Mouse (Mus musculus) hematopoietic stem cell, adult 5-6 weeks (primary cell): Measurements from ENCODE around the gene Kcne4. TPM values are rescaled to one million over a fixed set of nuclear protein-coding genes. Genes with fewer than 3 reads are reported as not detected.

Experiments used
- ATAC-seq, 2 experiments: fragments of 125-278 bp in 1 of 2; replicated peaks in 1 of 2; 2 replicates each; pipeline ENCODE4 v1.8.0; 2016 to 2017; ENCODE audit warnings: inconsistent platforms in 2 of 2, mild to moderate bottlenecking in 2 of 2, moderate number of reproducible peaks in 2 of 2, low read depth in 1 of 2, moderate TSS enrichment in 1 of 2; ENCODE audit not compliant: low FRiP score in 2 of 2, poor library complexity in 2 of 2, severe bottlenecking in 2 of 2, insufficient read depth in 1 of 2, low TSS enrichment in 1 of 2
- total RNA-seq: library from RNA; stranded (forward); fragments of 172-1452, 232-1000 nt; gene quantifications from 2 replicates; pipeline ENCODE4 v1.2.3, GENCODE M21; 2017

The Kcne4 gene
- total RNA-seq, 1 experiment from 2014 or later, result not detected

GRCm38 (mm10) chr1:78846471-78846870, 29.9 kb downstream of the Kcne4 start:
- peak in 1 of 2 experiments; percentile 58; a peak in 1 of 4 replicates for ATAC-seq

GRCm38 (mm10) chr1:78852408-78853093, 36.0 kb downstream of the Kcne4 start:
- no peak for ATAC-seq

- ATAC-seq, result no peak
Measured at GRCm38 (mm10) chr1:78853094-78853445, 36.5 kb downstream of the Kcne4 start.

GRCm38 (mm10) chr1:78854306-78854705, 37.7 kb downstream of the Kcne4 start:
- no peak for ATAC-seq

GRCm38 (mm10) chr1:78859573-78859972, 43.0 kb downstream of the Kcne4 start:
- no peak for ATAC-seq

- no peak for ATAC-seq
Measured at GRCm38 (mm10) chr1:78860056-78860455, 43.5 kb downstream of the Kcne4 start.

GRCm38 (mm10) chr1:78862281-78862680, 45.7 kb downstream of the Kcne4 start:
- no peak for ATAC-seq

GRCm38 (mm10) chr1:78863833-78864232, 47.3 kb downstream of the Kcne4 start:
- ATAC-seq, result no peak

- ATAC-seq, result no peak
Measured at GRCm38 (mm10) chr1:78864351-78864750, 47.8 kb downstream of the Kcne4 start.

- no peak for ATAC-seq
Measured at GRCm38 (mm10) chr1:78864799-78865346, 48.3 kb downstream of the Kcne4 start.

GRCm38 (mm10) chr1:78865991-78866390, 49.4 kb downstream of the Kcne4 start:
- ATAC-seq, result no peak

- no peak for ATAC-seq
Measured at GRCm38 (mm10) chr1:78866455-78866854, 49.9 kb downstream of the Kcne4 start.

Other genes with a start within 250 kb of the Kcne4 start
- 77.9 and 81.3 TPM in 2 replicates for gene Acsl3, start 158.9 kb upstream of the Kcne4 start, total RNA-seq
- 26.7 and 31.3 TPM in 2 replicates for gene Utp14b, start 158.7 kb upstream of the Kcne4 start, total RNA-seq